ENCODE assay signal across 8 mouse cellular contexts in the genomic region with DNA sequence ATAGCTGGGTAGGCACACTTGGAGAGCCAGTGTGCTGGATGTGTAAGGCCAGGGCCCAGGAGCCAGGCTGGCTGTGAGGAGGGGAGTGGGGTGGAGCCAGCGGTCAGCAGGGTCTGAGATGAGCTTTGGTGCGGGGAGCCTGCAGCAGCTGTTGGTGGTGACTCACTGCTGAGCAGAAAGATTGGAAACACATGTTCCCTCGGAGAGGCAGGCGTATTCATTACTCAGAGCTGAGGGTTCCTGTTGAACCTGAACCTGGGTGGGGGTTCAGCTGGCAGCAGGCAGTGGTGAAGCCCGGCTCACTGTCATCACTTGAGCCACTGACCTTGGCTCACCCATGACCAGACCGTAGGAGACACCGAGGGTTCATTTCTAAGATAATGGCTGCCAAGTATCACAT. TPM values are rescaled to one million over a fixed set of nuclear protein-coding genes. Genes with fewer than 3 reads are reported as not detected.
DNase-seq lines count a peak whose midpoint lies in the region; ATAC-seq lines count a peak whose summit lies in the region.

No protein-coding gene starts in this region.

- H3K4me2 ChIP-seq in forebrain, embryonic 15.5 days (replicated peaks), result no peak overlapping the region
- no peak overlapping the region for H3K4me2 ChIP-seq in embryonic facial prominence, embryonic 15.5 days (replicated peaks)
- H3K4me2 ChIP-seq in intestine, embryonic 14.5 days (ENCODE audit: low read length), result no peak overlapping the region
- no peak overlapping the region for H3K4me2 ChIP-seq in stomach, embryonic 16.5 days (ENCODE audit: low read depth, low read length)
- H3K4me2 ChIP-seq in midbrain, embryonic 16.5 days (ENCODE audit: low read length), result no peak overlapping the region

- H3K27ac ChIP-seq in forebrain, embryonic 10.5 days, result peak overlapping the region; percentile 82; the same call in 1 of the 2 replicates
- H3K27ac ChIP-seq in forebrain, embryonic 15.5 days (replicated peaks), result no peak overlapping the region
- H3K27ac ChIP-seq in embryonic facial prominence, embryonic 15.5 days (replicated peaks), result peak overlapping the region; percentile 89
- peak overlapping the region; percentile 51 for H3K27ac ChIP-seq in intestine, embryonic 14.5 days (ENCODE audit: low read depth)
- peak overlapping the region; percentile 60 for H3K27ac ChIP-seq in stomach, embryonic 16.5 days (ENCODE audit: low read length)
- H3K27ac ChIP-seq in midbrain, embryonic 16.5 days (ENCODE audit: low read length), result no peak overlapping the region

- peaks cover 4% of the 10 kb centered on the region; the same call in 1 of the 2 replicates for H3K27me3 ChIP-seq in forebrain, embryonic 10.5 days (ENCODE audit: poor library complexity, severe bottlenecking)
- no peaks in the 10 kb centered on the region for H3K27me3 ChIP-seq in forebrain, embryonic 15.5 days
- H3K27me3 ChIP-seq in embryonic facial prominence, embryonic 15.5 days, result no peaks in the 10 kb centered on the region
- no peaks in the 10 kb centered on the region for H3K27me3 ChIP-seq in intestine, embryonic 14.5 days (replicated peaks; ENCODE audit: control insufficient read depth, insufficient read depth, low read length)
- no peaks in the 10 kb centered on the region for H3K27me3 ChIP-seq in stomach, embryonic 16.5 days (ENCODE audit: control insufficient read depth, insufficient read depth, low read length)
- no peaks in the 10 kb centered on the region for H3K27me3 ChIP-seq in midbrain, embryonic 16.5 days (ENCODE audit: control insufficient read depth, insufficient read depth, low read depth, low read length)

- 55% methylated on average over 7 of the region's 7 CpGs for WGBS in forebrain, embryonic 10.5 days
- 82% methylated on average over 7 of the region's 7 CpGs for WGBS in forebrain, embryonic 15.5 days
- 28% methylated on average over 7 of the region's 7 CpGs for WGBS in embryonic facial prominence, embryonic 15.5 days
- WGBS in intestine, embryonic 14.5 days, result 49% methylated on average over 7 of the region's 7 CpGs
- WGBS in stomach, embryonic 16.5 days, result 43% methylated on average over 7 of the region's 7 CpGs
- WGBS in midbrain, embryonic 16.5 days, result 77% methylated on average over 7 of the region's 7 CpGs

- no peaks in the 10 kb centered on the region for H3K36me3 ChIP-seq in forebrain, embryonic 10.5 days (replicated peaks)
- no peaks in the 10 kb centered on the region for H3K36me3 ChIP-seq in forebrain, embryonic 15.5 days
- no peaks in the 10 kb centered on the region for H3K36me3 ChIP-seq in embryonic facial prominence, embryonic 15.5 days
- no peaks in the 10 kb centered on the region for H3K36me3 ChIP-seq in intestine, embryonic 14.5 days (ENCODE audit: control insufficient read depth, insufficient read depth, low read length)
- no peaks in the 10 kb centered on the region for H3K36me3 ChIP-seq in stomach, embryonic 16.5 days (ENCODE audit: control insufficient read depth, insufficient read depth, low read length)
- H3K36me3 ChIP-seq in midbrain, embryonic 16.5 days (ENCODE audit: control insufficient read depth, insufficient read depth, low read length), result no peaks in the 10 kb centered on the region

- H3K9me3 ChIP-seq in forebrain, embryonic 10.5 days, result no peaks in the 10 kb centered on the region
- H3K9me3 ChIP-seq in forebrain, embryonic 15.5 days, result no peaks in the 10 kb centered on the region
- no peaks in the 10 kb centered on the region for H3K9me3 ChIP-seq in embryonic facial prominence, embryonic 15.5 days (replicated peaks)
- H3K9me3 ChIP-seq in intestine, embryonic 14.5 days (ENCODE audit: control insufficient read depth, low read length), result no peaks in the 10 kb centered on the region
- no peaks in the 10 kb centered on the region for H3K9me3 ChIP-seq in stomach, embryonic 16.5 days (replicated peaks; ENCODE audit: control insufficient read depth, low read length)
- H3K9me3 ChIP-seq in midbrain, embryonic 16.5 days (replicated peaks; ENCODE audit: control insufficient read depth, low read length, poor library complexity, severe bottlenecking), result no peaks in the 10 kb centered on the region

- DNase-seq in forebrain, embryonic 10.5 days (ENCODE audit: extremely low spot score, low spot score), result peak; percentile 28
- peak; percentile 92 for DNase-seq in 3134 (ENCODE audit: extremely low read depth, insufficient read length, low spot score)
- DNase-seq in intestine, embryonic 14.5 days (ENCODE audit: low spot score), result no peak
- DNase-seq in retina, postnatal 1 day, result no peak

- H3K4me1 ChIP-seq in forebrain, embryonic 10.5 days, result peaks cover 51% of the 10 kb centered on the region
- H3K4me1 ChIP-seq in forebrain, embryonic 15.5 days, result peaks cover 25% of the 10 kb centered on the region
- H3K4me1 ChIP-seq in embryonic facial prominence, embryonic 15.5 days, result peaks cover 63% of the 10 kb centered on the region
- H3K4me1 ChIP-seq in intestine, embryonic 14.5 days (replicated peaks; ENCODE audit: control insufficient read depth, insufficient read depth, low read length), result peaks cover 46% of the 10 kb centered on the region
- H3K4me1 ChIP-seq in stomach, embryonic 16.5 days (ENCODE audit: control insufficient read depth, insufficient read depth, low read length), result peaks cover 40% of the 10 kb centered on the region
- peaks cover 6% of the 10 kb centered on the region for H3K4me1 ChIP-seq in midbrain, embryonic 16.5 days (ENCODE audit: control insufficient read depth, insufficient read depth, low read length)

- H3K4me3 ChIP-seq in forebrain, embryonic 10.5 days, result no peak overlapping the region
- H3K4me3 ChIP-seq in forebrain, embryonic 15.5 days, result no peak overlapping the region
- H3K4me3 ChIP-seq in embryonic facial prominence, embryonic 15.5 days (replicated peaks), result no peak overlapping the region
- H3K4me3 ChIP-seq in intestine, embryonic 14.5 days (ENCODE audit: low read depth, low read length), result no peak overlapping the region
- no peak overlapping the region for H3K4me3 ChIP-seq in stomach, embryonic 16.5 days (replicated peaks; ENCODE audit: low read length)
- H3K4me3 ChIP-seq in midbrain, embryonic 16.5 days (ENCODE audit: low read depth, low read length), result no peak overlapping the region

- no peak for ATAC-seq in forebrain, embryonic 15.5 days (replicated peaks)
- peak; percentile 78 for ATAC-seq in embryonic facial prominence, embryonic 15.5 days (ENCODE audit: insufficient number of reproducible peaks, low FRiP score, low TSS enrichment, low read depth)
- ATAC-seq in intestine, embryonic 14.5 days (replicated peaks; ENCODE audit: low FRiP score, low TSS enrichment, low read depth), result peak; percentile 51; the same call in 1 of the 2 replicates
- peak; percentile 54 for ATAC-seq in stomach, embryonic 16.5 days (ENCODE audit: insufficient read depth, low FRiP score)
- ATAC-seq in midbrain, embryonic 16.5 days, result no peak

- no peak overlapping the region for H3K9ac ChIP-seq in forebrain, embryonic 15.5 days (replicated peaks)
- H3K9ac ChIP-seq in embryonic facial prominence, embryonic 15.5 days, result no peak overlapping the region
- no peak overlapping the region for H3K9ac ChIP-seq in intestine, embryonic 14.5 days (ENCODE audit: low read length)
- H3K9ac ChIP-seq in stomach, embryonic 16.5 days (ENCODE audit: low read length), result no peak overlapping the region
- no peak overlapping the region for H3K9ac ChIP-seq in midbrain, embryonic 16.5 days (ENCODE audit: low read depth, low read length)

RNA-seq across cellular contexts. Expression of a gene that starts 9.6 kb away (rescaled TPM):
- polyA plus RNA-seq in forebrain, embryonic 10.5 days (2016; fragmentation: Nextera tagmentation; extraction: Ambion mirVana), result 31.3 and 35.1 TPM in 2 replicates
- polyA plus RNA-seq in forebrain, embryonic 15.5 days (2015; fragmentation: Nextera tagmentation; extraction: Ambion mirVana), result 69.4 and 75.2 TPM in 2 replicates
- polyA plus RNA-seq in embryonic facial prominence, embryonic 15.5 days (2015; fragmentation: Nextera tagmentation; extraction: Ambion mirVana), result 163 and 170 TPM in 2 replicates
- 80.9 and 83.9 TPM in 2 replicates for polyA plus RNA-seq in intestine, embryonic 14.5 days (2014; fragmentation: Nextera tagmentation; extraction: Ambion mirVana)
- polyA plus RNA-seq in stomach, embryonic 16.5 days (2015; fragmentation: Nextera tagmentation; extraction: Ambion mirVana), result 66.5 and 66.7 TPM in 2 replicates
- 83.6 and 98.8 TPM in 2 replicates for polyA plus RNA-seq in midbrain, embryonic 16.5 days (2015; fragmentation: Nextera tagmentation; extraction: Ambion mirVana)

RNA-seq across cellular contexts. Expression of a gene that starts 22.9 kb away (rescaled TPM):
- 0.16 and 0.26 TPM in 2 replicates for polyA plus RNA-seq in forebrain, embryonic 10.5 days (2016; fragmentation: Nextera tagmentation; extraction: Ambion mirVana)
- 0.09 TPM in 1 of 2 replicates, not detected in the other for polyA plus RNA-seq in forebrain, embryonic 15.5 days (2015; fragmentation: Nextera tagmentation; extraction: Ambion mirVana)
- polyA plus RNA-seq in embryonic facial prominence, embryonic 15.5 days (2015; fragmentation: Nextera tagmentation; extraction: Ambion mirVana), result 0.59 and 0.64 TPM in 2 replicates
- polyA plus RNA-seq in intestine, embryonic 14.5 days (2014; fragmentation: Nextera tagmentation; extraction: Ambion mirVana), result 0.61 and 0.69 TPM in 2 replicates
- polyA plus RNA-seq in stomach, embryonic 16.5 days (2015; fragmentation: Nextera tagmentation; extraction: Ambion mirVana), result 0.36 and 0.55 TPM in 2 replicates
- 0.10 and 0.15 TPM in 2 replicates for polyA plus RNA-seq in midbrain, embryonic 16.5 days (2015; fragmentation: Nextera tagmentation; extraction: Ambion mirVana)

RNA-seq across cellular contexts. Expression of a gene that starts 36.7 kb away (rescaled TPM):
- 0.47 and 1.0 TPM in 2 replicates for polyA plus RNA-seq in forebrain, embryonic 10.5 days (2016; fragmentation: Nextera tagmentation; extraction: Ambion mirVana)
- 2.6 TPM in 2 replicates for polyA plus RNA-seq in forebrain, embryonic 15.5 days (2015; fragmentation: Nextera tagmentation; extraction: Ambion mirVana)
- polyA plus RNA-seq in embryonic facial prominence, embryonic 15.5 days (2015; fragmentation: Nextera tagmentation; extraction: Ambion mirVana), result 15.6 and 19.8 TPM in 2 replicates
- 108 and 120 TPM in 2 replicates for polyA plus RNA-seq in intestine, embryonic 14.5 days (2014; fragmentation: Nextera tagmentation; extraction: Ambion mirVana)
- 59.8 and 75.8 TPM in 2 replicates for polyA plus RNA-seq in stomach, embryonic 16.5 days (2015; fragmentation: Nextera tagmentation; extraction: Ambion mirVana)
- polyA plus RNA-seq in midbrain, embryonic 16.5 days (2015; fragmentation: Nextera tagmentation; extraction: Ambion mirVana), result 3.8 and 4.4 TPM in 2 replicates

RNA-seq across cellular contexts. Expression of a gene that starts 53.7 kb away (rescaled TPM):
- polyA plus RNA-seq in forebrain, embryonic 10.5 days (2016; fragmentation: Nextera tagmentation; extraction: Ambion mirVana), result 19.0 and 19.2 TPM in 2 replicates
- polyA plus RNA-seq in forebrain, embryonic 15.5 days (2015; fragmentation: Nextera tagmentation; extraction: Ambion mirVana), result 28.9 and 31.6 TPM in 2 replicates
- polyA plus RNA-seq in embryonic facial prominence, embryonic 15.5 days (2015; fragmentation: Nextera tagmentation; extraction: Ambion mirVana), result 34.2 and 38.0 TPM in 2 replicates
- 30.1 and 32.9 TPM in 2 replicates for polyA plus RNA-seq in intestine, embryonic 14.5 days (2014; fragmentation: Nextera tagmentation; extraction: Ambion mirVana)
- 22.5 and 24.3 TPM in 2 replicates for polyA plus RNA-seq in stomach, embryonic 16.5 days (2015; fragmentation: Nextera tagmentation; extraction: Ambion mirVana)
- 24.9 and 27.8 TPM in 2 replicates for polyA plus RNA-seq in midbrain, embryonic 16.5 days (2015; fragmentation: Nextera tagmentation; extraction: Ambion mirVana)

Comparison
In these comparisons a context has a peak if more than half of its experiments do, and no peak if none do; other contexts are left out.
1. H3K27ac ChIP-seq: peak in forebrain, embryonic 10.5 days (single experiment), embryonic facial prominence, embryonic 15.5 days (single experiment), intestine, embryonic 14.5 days (single experiment) and stomach, embryonic 16.5 days (single experiment); none in forebrain, embryonic 15.5 days (single experiment) and midbrain, embryonic 16.5 days (single experiment).
2. DNase-seq: peak in forebrain, embryonic 10.5 days (single experiment) and 3134 (single experiment); none in intestine, embryonic 14.5 days (single experiment) and retina, postnatal 1 day (single experiment).
3. ATAC-seq: peak in embryonic facial prominence, embryonic 15.5 days (single experiment), intestine, embryonic 14.5 days (single experiment) and stomach, embryonic 16.5 days (single experiment); none in forebrain, embryonic 15.5 days (single experiment) and midbrain, embryonic 16.5 days (single experiment).